ENCODE assay signal across 11 mouse cellular contexts in the genomic region with DNA sequence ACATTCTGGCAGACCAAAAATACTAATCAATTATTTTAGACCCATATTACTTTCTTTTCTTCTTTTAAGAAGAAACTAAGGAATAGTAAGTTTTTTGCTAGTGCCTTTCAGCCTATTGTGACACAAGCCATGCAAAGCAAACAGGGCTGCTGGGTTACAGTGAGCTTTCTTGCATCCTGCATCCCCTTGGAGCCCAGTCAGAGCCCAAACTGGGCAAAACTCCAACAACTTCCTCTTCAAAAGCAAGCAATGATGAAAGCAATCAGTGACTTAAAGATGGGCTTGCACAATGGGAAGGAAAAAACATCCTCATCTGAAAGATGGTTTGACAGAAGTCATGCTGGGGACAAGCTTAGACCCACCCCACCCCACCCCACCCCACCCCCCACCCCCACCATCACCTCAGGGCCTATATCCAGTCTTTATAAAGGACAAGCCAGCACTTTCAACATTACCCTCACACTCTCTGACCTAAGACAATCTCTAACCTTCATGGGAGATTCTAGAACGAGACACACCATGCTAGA. TPM values are rescaled to one million over a fixed set of nuclear protein-coding genes. Genes with fewer than 3 reads are reported as not detected.
DNase-seq lines count a peak whose midpoint lies in the region; ATAC-seq and TF ChIP-seq lines count a peak whose summit lies in the region.
"Had no signal": no experiment of that assay in that cellular context is flagged by ENCODE, and none has a peak within 500 bp of the region (broad histone marks: within the 10 kb centered on the region; RNA-seq: fewer than 3 reads in every experiment).

No protein-coding gene starts in this region.

- no peak overlapping the region for H3K4me2 ChIP-seq in kidney, embryonic 16.5 days (replicated peaks; ENCODE audit: low read depth, low read length)
- H3K4me2 ChIP-seq in lung, embryonic 16.5 days (ENCODE audit: low read depth, low read length) = no peak overlapping the region
- H3K4me2 ChIP-seq: limb, embryonic 13.5 days had no signal

- no peak for ATAC-seq in kidney, embryonic 16.5 days (ENCODE audit: low FRiP score, low TSS enrichment)
- peak; percentile 77 for ATAC-seq in lung, embryonic 16.5 days (ENCODE audit: low read depth)

- DNase-seq in kidney, adult 9 months = peak; percentile 24
- peak; percentile 13 for DNase-seq in MN1 (ENCODE audit: low spot score)
- DNase-seq in brain, embryonic 14.5 days (ENCODE audit: low read depth) = peak; percentile 82
- DNase-seq in embryo, embryonic 9.5 days (ENCODE audit: extremely low spot score) = no peak
- no peak for DNase-seq in cerebellum, adult 11-12 months
- DNase-seq: thymus, postnatal 4 days had no signal

- no peaks in the 10 kb centered on the region for H3K27me3 ChIP-seq in kidney, embryonic 16.5 days (ENCODE audit: insufficient read depth, low read length)
- H3K27me3 ChIP-seq in lung, embryonic 16.5 days (ENCODE audit: control insufficient read depth, insufficient read depth, low read depth, low read length) = no peaks in the 10 kb centered on the region

- no peak for TF ChIP-seq CTCF in brain, embryonic 14.5 days (IDR thresholded peaks at IDR 0.05; ENCODE audit: borderline replicate concordance, extremely low read depth, insufficient read depth, insufficient read length)

- H3K9me3 ChIP-seq in kidney, embryonic 16.5 days (ENCODE audit: low read length) = no peaks in the 10 kb centered on the region
- no peaks in the 10 kb centered on the region for H3K9me3 ChIP-seq in lung, embryonic 16.5 days (ENCODE audit: control insufficient read depth, low read length)
- H3K9me3 ChIP-seq: G1E; limb, embryonic 13.5 days; midbrain, embryonic 10.5 days had no signal

- H3K36me3 ChIP-seq in kidney, embryonic 16.5 days (ENCODE audit: insufficient read depth, low read length) = no peaks in the 10 kb centered on the region
- H3K36me3 ChIP-seq in lung, embryonic 16.5 days (ENCODE audit: control insufficient read depth, insufficient read depth, low read length) = no peaks in the 10 kb centered on the region
- H3K36me3 ChIP-seq: limb, embryonic 13.5 days had no signal

- no peak for TF ChIP-seq POLR2A in brain, embryonic 14.5 days (IDR thresholded peaks at IDR 0.05; ENCODE audit: borderline replicate concordance, extremely low read depth, insufficient read depth, insufficient read length, poor library complexity, severe bottlenecking)

- H3K27ac ChIP-seq in kidney, embryonic 16.5 days (ENCODE audit: low read length) = no peak overlapping the region
- no peak overlapping the region for H3K27ac ChIP-seq in lung, embryonic 16.5 days (ENCODE audit: low read length)
- H3K27ac ChIP-seq: limb, embryonic 13.5 days; midbrain, embryonic 10.5 days had no signal

- 67% methylated on average over 1 of the region's 1 CpGs for WGBS in kidney, embryonic 16.5 days
- WGBS in lung, embryonic 16.5 days = 57% methylated on average over 1 of the region's 1 CpGs

- H3K9ac ChIP-seq in kidney, embryonic 16.5 days (replicated peaks; ENCODE audit: low read length) = no peak overlapping the region
- H3K9ac ChIP-seq in lung, embryonic 16.5 days (ENCODE audit: low read length) = no peak overlapping the region
- H3K9ac ChIP-seq: limb, embryonic 13.5 days had no signal

- peaks cover 6% of the 10 kb centered on the region; the same call in 1 of the 2 replicates for H3K4me1 ChIP-seq in kidney, embryonic 16.5 days (ENCODE audit: insufficient read depth, low read length)
- H3K4me1 ChIP-seq in lung, embryonic 16.5 days (replicated peaks; ENCODE audit: control insufficient read depth, insufficient read depth, low read length) = no peaks in the 10 kb centered on the region

- H3K4me3 ChIP-seq in kidney, embryonic 16.5 days (ENCODE audit: low read length) = no peak overlapping the region
- H3K4me3 ChIP-seq in lung, embryonic 16.5 days (ENCODE audit: low read length) = no peak overlapping the region
- H3K4me3 ChIP-seq: limb, embryonic 13.5 days; midbrain, embryonic 10.5 days had no signal

RNA-seq across cellular contexts. Expression of a gene that starts 13.3 kb away (rescaled TPM):
- 0.10 and 0.22 TPM in 2 replicates for polyA plus RNA-seq in kidney, embryonic 16.5 days (2015; fragmentation: Nextera tagmentation; extraction: Ambion mirVana)
- 0.04 and 0.08 TPM in 2 replicates for polyA plus RNA-seq in brain, embryonic 14.5 days (2012; rRNA removed)
- 0.14 TPM in 1 of 2 replicates, not detected in the other for polyA plus RNA-seq in lung, embryonic 16.5 days (2015; fragmentation: Nextera tagmentation; extraction: Ambion mirVana)
- polyA plus RNA-seq: G1E; limb, embryonic 13.5 days; midbrain, embryonic 10.5 days had no signal

Comparison
In these comparisons a context has a peak if more than half of its experiments do, and no peak if none do; other contexts are left out.
1. DNase-seq: peak in kidney, adult 9 months (single experiment), MN1 (single experiment) and brain, embryonic 14.5 days (single experiment); none in embryo, embryonic 9.5 days (single experiment) and cerebellum, adult 11-12 months (single experiment).